Mouse (Mus musculus) intestine, embryonic 16.5 days (tissue): ENCODE measurements around the gene Prima1. TPM values are rescaled to one million over a fixed set of nuclear protein-coding genes. Genes with fewer than 3 reads are reported as not detected.

Experiments
- ATAC-seq: fragments of 200-750 bp; cut with Nextera tagmentation; 2 replicates; pipeline ENCODE4 v1.8.0; 2017; ENCODE audit warnings: moderate TSS enrichment, moderate library complexity
- H3K27ac ChIP-seq: fragments of 300-500 bp; sonication (generic); 2 replicates; pipeline ENCODE4 v1.5.1; 2014; ENCODE audit warnings: mild to moderate bottlenecking, low read length
- H3K27me3 ChIP-seq: fragments of 300-500 bp; sonication (generic); replicated peaks from 2 replicates; pipeline ENCODE4 v1.6.1; 2014; ENCODE audit warnings: low read length, control low read depth, mixed read lengths; ENCODE audit not compliant: control insufficient read depth, insufficient read depth
- H3K36me3 ChIP-seq: fragments of 300-500 bp; sonication (generic); 2 replicates; pipeline ENCODE4 v1.6.1; 2014; ENCODE audit warnings: low read length, control low read depth; ENCODE audit not compliant: control insufficient read depth, insufficient read depth
- H3K4me1 ChIP-seq: fragments of 300-500 bp; sonication (generic); 2 replicates; pipeline ENCODE4 v1.6.1; 2014; ENCODE audit warnings: low read length, control low read depth, mixed read lengths; ENCODE audit not compliant: control insufficient read depth, insufficient read depth
- H3K4me2 ChIP-seq: fragments of 300-500 bp; sonication (generic); 2 replicates; pipeline ENCODE4 v1.6.1; 2014; ENCODE audit warnings: low read depth, low read length, control low read depth
- H3K4me3 ChIP-seq: fragments of 300-500 bp; sonication (generic); 2 replicates; pipeline ENCODE4 v1.5.1; 2014; ENCODE audit warnings: mild to moderate bottlenecking, low read length
- H3K9ac ChIP-seq: fragments of 300-500 bp; sonication (generic); 2 replicates; pipeline ENCODE4 v1.6.1; 2014; ENCODE audit warnings: low read depth, low read length
- H3K9me3 ChIP-seq: fragments of 300-500 bp; sonication (generic); 2 replicates; pipeline ENCODE4 v1.6.1; 2016; ENCODE audit warnings: low read length, control low read depth; ENCODE audit not compliant: control insufficient read depth
- WGBS: fragments of 180-500 bp; shearing (Covaris S2); extraction: QIAGEN DNeasy Blood & Tissue Kit; methylation state at CpG from one replicate; pipeline ENCODE4 v1.1.7; 2014; 5-methylcytosine and 5-hydroxymethylcytosine counted together
- polyA plus RNA-seq: library from polyadenylated mRNA; unstranded; fragments of >200 nt; fragmentation: Nextera tagmentation; extraction: Ambion mirVana; gene quantifications from 2 replicates; pipeline ENCODE4 v1.2.1, GENCODE M21; 2015

The Prima1 gene
- polyA plus RNA-seq, 1 experiment from 2014 or later, result 0.76 TPM

- Histone ChIP-seq H3K27ac (no peak overlapping the region), H3K27me3 (no peaks in the 10 kb centered on the region; the same call in 1 of the 2 replicates), H3K9me3 (no peaks in the 10 kb centered on the region), H3K4me1 (0 out of 2 replicates have a peak, but pooled peaks cover 2% of the 10 kb centered on the region), H3K36me3 (no peaks in the 10 kb centered on the region), H3K9ac (no peak overlapping the region), H3K4me3 (no peak overlapping the region), H3K4me2 (no peak overlapping the region)
- ATAC-seq, result no peak
- WGBS, result 31% methylated on average over 3 of the region's 3 CpGs
These were observed 24.7 kb upstream of the Prima1 start for GRCm38 (mm10) chr12:103266605-103267004.

- H3K27me3 ChIP-seq, result no peaks in the 10 kb centered on the region
- H3K27ac ChIP-seq, result no peak overlapping the region
- H3K4me1 ChIP-seq, result 0 out of 2 replicates have a peak, but pooled peaks cover 2% of the 10 kb centered on the region
- ATAC-seq, result no peak
- no peaks in the 10 kb centered on the region for H3K36me3 ChIP-seq
- H3K4me2 ChIP-seq, result no peak overlapping the region
- H3K4me3 ChIP-seq, result no peak overlapping the region
- H3K9ac ChIP-seq, result no peak overlapping the region
- WGBS, result 52% methylated on average over 13 of the region's 13 CpGs
- no peaks in the 10 kb centered on the region for H3K9me3 ChIP-seq
These were observed 20.3 kb upstream of the Prima1 start for GRCm38 (mm10) chr12:103262017-103262865.

DNA sequence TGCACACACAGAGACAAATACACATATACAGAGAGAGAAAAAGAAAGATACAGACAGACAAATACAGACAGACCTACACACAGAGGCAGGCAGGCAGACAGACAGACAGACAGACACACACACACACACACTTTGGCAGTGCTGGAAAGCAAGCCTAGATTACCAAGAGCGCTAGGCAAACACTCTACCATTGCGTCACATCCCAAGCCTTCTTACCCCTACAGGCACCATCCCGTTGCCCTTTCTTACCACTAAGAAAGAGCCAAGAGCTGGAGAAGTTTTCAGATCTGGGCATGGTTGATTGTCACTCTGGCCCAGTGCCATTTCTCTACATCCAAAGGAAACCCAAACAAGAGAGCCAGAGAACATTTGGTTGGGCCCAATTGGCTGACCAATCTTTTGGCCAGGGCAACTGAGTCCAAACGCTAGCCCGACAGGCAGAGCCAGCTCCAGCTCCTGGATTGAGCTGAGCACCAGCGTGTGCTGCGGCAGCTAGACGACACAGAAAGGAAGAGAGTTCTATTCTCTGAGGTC, 11.0 kb upstream of the Prima1 start:
- Histone ChIP-seq H3K4me2 (no peak overlapping the region), H3K4me3 (no peak overlapping the region), H3K27me3 (no peaks in the 10 kb centered on the region), H3K4me1 (no peaks in the 10 kb centered on the region), H3K9ac (no peak overlapping the region), H3K36me3 (no peaks in the 10 kb centered on the region), H3K9me3 (no peaks in the 10 kb centered on the region), H3K27ac (no peak overlapping the region)
- no peak for ATAC-seq
- 93% methylated on average over 8 of the region's 8 CpGs for WGBS

DNA sequence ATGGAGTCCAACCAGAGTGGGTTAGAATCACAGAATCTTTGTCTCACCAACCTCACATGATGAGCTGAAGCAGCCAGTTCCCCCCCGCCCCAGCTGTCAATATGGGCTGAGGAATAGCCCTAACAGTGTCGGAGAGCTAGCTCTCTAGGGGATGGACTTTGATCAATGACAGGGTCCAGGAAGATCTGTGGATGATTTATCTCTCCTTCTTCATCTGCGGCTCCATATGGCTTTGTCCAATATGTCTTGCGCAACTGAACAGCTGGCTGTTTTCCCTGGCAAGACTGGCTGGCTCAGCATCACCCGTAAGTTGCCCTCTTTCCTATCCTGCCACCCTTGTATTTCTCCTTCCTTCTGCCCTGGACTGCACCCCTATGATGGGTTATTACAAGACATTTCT, 9.2 kb upstream of the Prima1 start:
- no peak overlapping the region for H3K4me2 ChIP-seq
- no peaks in the 10 kb centered on the region for H3K9me3 ChIP-seq
- H3K27ac ChIP-seq, result no peak overlapping the region
- no peaks in the 10 kb centered on the region for H3K4me1 ChIP-seq
- ATAC-seq, result no peak
- H3K36me3 ChIP-seq, result no peaks in the 10 kb centered on the region
- H3K4me3 ChIP-seq, result no peak overlapping the region
- 72% methylated on average over 5 of the region's 5 CpGs for WGBS
- no peaks in the 10 kb centered on the region for H3K27me3 ChIP-seq
- no peak overlapping the region for H3K9ac ChIP-seq

GRCm38 (mm10) chr12:103250333-103250732, 8.4 kb upstream of the Prima1 start:
- H3K27me3 ChIP-seq, result no peaks in the 10 kb centered on the region
- H3K36me3 ChIP-seq, result no peaks in the 10 kb centered on the region
- WGBS, result 81% methylated on average over 6 of the region's 6 CpGs
- H3K4me2 ChIP-seq, result no peak overlapping the region
- H3K9me3 ChIP-seq, result no peaks in the 10 kb centered on the region
- no peaks in the 10 kb centered on the region for H3K4me1 ChIP-seq
- H3K9ac ChIP-seq, result no peak overlapping the region
- no peak overlapping the region for H3K27ac ChIP-seq
- H3K4me3 ChIP-seq, result no peak overlapping the region
- no peak for ATAC-seq

DNA sequence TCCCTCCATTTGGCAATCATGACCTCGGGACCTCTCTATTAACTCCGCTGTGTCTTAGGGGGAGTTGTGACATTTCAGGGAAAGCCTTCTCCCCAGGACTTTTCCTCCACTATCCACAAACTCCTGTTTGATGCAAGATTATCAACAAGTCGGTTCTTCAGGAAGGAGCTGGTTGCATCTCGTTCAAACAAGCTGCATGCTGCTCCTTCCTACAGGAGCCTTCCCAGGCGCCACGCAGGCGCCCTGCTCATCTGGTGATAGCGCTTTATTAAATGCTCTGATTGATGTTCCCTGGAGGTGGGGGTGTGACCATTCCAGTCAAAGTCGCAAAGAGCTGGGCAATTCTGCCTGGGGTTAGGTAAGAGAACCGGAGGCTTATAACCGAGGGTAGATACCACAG, 1.1 kb upstream of the Prima1 start:
- no peak overlapping the region for H3K27ac ChIP-seq
- 11% methylated on average over 11 of the region's 11 CpGs for WGBS
- no peak for ATAC-seq
- H3K4me2 ChIP-seq, result peak overlapping the region; percentile 88
- H3K4me3 ChIP-seq, result peak overlapping the region; percentile 69
- H3K36me3 ChIP-seq, result no peaks in the 10 kb centered on the region
- H3K9me3 ChIP-seq, result no peaks in the 10 kb centered on the region
- peak overlapping the region; percentile 76; the same call in 1 of the 2 replicates for H3K9ac ChIP-seq
- H3K4me1 ChIP-seq, result peaks cover 7% of the 10 kb centered on the region
- H3K27me3 ChIP-seq, result peaks cover 23% of the 10 kb centered on the region

GRCm38 (mm10) chr12:103242591-103243025, 658 bp upstream of the Prima1 start:
- Histone ChIP-seq H3K9me3 (no peaks in the 10 kb centered on the region), H3K9ac (peak overlapping the region; percentile 76), H3K4me2 (peak overlapping the region; percentile 88), H3K4me3 (peak overlapping the region; percentile 69), H3K27ac (peak overlapping the region; percentile 64), H3K4me1 (peaks cover 7% of the 10 kb centered on the region), H3K36me3 (no peaks in the 10 kb centered on the region), H3K27me3 (peaks cover 23% of the 10 kb centered on the region)
- under 1% methylated on average over 34 of the region's 34 CpGs for WGBS
- peak; percentile 84 for ATAC-seq

- no peak overlapping the region for H3K27ac ChIP-seq
- peak overlapping the region; percentile 69 for H3K4me3 ChIP-seq
- peak; percentile 46 for ATAC-seq
- H3K9ac ChIP-seq, result peak overlapping the region; percentile 76
- WGBS, result 14% methylated on average over 36 of the region's 36 CpGs
- H3K4me1 ChIP-seq, result peaks cover 7% of the 10 kb centered on the region
- peaks cover 23% of the 10 kb centered on the region for H3K27me3 ChIP-seq
- H3K9me3 ChIP-seq, result no peaks in the 10 kb centered on the region
- peak overlapping the region; percentile 88 for H3K4me2 ChIP-seq
- no peaks in the 10 kb centered on the region for H3K36me3 ChIP-seq
These were observed 453 bp downstream of the Prima1 start for GRCm38 (mm10) chr12:103241311-103242082.

DNA sequence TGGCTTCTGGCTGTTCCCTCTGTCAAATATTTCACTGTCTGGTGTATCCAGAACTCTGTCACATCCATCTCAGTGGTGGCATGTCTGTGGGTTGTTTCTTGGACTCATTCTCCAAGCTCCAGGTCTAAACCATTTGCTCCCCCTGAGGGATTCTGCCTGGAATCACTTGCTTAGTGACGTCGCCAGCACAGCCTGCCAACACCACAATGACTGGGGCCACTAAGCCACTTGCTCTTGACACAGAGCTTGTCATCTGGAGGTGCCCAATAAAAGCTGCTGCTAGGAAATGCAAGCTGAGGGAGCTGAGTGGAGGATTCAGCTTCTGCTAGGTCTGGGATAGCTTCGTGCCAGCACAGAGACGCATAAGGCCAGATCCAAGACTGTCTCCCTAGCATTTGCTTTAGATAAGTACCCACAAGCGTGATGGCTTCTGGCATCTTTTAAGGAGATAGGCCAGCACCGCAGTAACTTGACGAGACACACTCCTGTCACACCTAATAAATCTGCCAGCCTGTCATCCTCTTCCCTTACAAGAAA, 3.0 kb downstream of the Prima1 start:
- no peak for ATAC-seq
- Histone ChIP-seq H3K9me3 (no peaks in the 10 kb centered on the region), H3K27me3 (peaks cover 23% of the 10 kb centered on the region), H3K36me3 (no peaks in the 10 kb centered on the region), H3K9ac (no peak overlapping the region), H3K27ac (no peak overlapping the region), H3K4me1 (peaks cover 7% of the 10 kb centered on the region), H3K4me2 (no peak overlapping the region), H3K4me3 (no peak overlapping the region)
- WGBS, result 46% methylated on average over 7 of the region's 7 CpGs
